Mouse (Mus musculus): ENCODE results near the gene Tmc2. TPM values are rescaled to one million over a fixed set of nuclear protein-coding genes. Genes with fewer than 3 reads are reported as not detected.

The Tmc2 gene
- polyA plus RNA-seq, 1 experiment from 2014 or later = not detected

DNA sequence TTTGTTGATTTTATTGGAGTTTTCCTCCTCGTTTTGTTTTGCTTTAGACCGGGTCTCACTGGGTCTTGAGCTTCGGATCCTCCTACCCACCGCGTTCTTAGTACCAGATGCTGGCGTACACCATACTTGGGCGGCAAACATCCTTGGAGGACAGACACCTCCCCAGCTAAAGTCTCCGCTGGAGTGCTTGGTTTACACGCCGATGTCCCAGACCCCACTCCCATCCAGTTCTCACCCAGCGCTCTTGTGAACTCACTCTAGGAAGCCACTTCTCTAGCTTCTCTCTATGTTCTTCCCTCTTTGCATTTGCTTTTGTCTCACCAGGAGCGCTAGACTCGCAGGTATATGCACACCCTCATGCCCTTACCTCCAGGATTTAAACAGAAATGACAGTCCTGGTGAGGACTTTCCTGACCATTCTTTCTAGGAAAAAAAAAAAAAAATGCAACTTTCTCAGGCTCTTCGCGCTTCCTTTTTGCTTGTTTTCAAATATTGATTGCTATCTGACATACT, 15.4 kb upstream of the Tmc2 start:
- WGBS = 2% methylated on average over 15 of the region's 15 CpGs

DNA sequence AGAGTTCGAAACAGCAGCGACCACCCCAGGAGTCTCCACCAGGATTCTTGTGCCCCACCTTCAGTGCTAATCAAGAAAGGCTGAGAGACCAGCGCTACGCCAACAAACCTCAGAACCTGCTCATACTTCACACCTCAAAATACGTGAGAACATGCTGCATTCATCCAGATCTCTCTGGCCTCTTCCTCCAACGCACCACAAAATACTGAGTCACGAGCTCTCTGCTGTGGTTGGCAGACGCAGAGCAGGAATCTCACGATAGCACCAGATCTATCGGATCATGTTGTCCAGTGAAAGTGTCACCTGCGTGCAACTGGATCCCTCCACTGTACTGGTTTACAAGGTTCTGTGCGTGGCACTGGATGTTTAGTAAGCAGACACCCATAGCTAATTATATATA, 6.6 kb upstream of the Tmc2 start:
- ATAC-seq (ENCODE audit: insufficient read depth) (no peak), DNase-seq (no peak)
- Histone ChIP-seq H3K27ac (ENCODE audit: low read depth) (no peak overlapping the region), H3K4me2 (no peak overlapping the region), H3K9me3 (ENCODE audit: low read depth, low read length) (no peaks in the 10 kb centered on the region), H3K36me3 (ENCODE audit: insufficient read depth) (no peaks in the 10 kb centered on the region), H3K9ac (no peak overlapping the region), H3K27me3 (ENCODE audit: insufficient read depth, low read length) (no peaks in the 10 kb centered on the region), H3K4me3 (ENCODE audit: low read depth, low read length) (no peak overlapping the region), H3K4me1 (ENCODE audit: insufficient read depth) (no peaks in the 10 kb centered on the region)
- TF ChIP-seq CTCF (IDR thresholded peaks at IDR 0.05; ENCODE audit: low read depth) = no peak
- 87% methylated on average over 12 of the region's 12 CpGs for WGBS

More for the DNA sequence above, 15.4 kb upstream of the Tmc2 start:
- no peaks in the 10 kb centered on the region for H3K27me3 ChIP-seq (ENCODE audit: insufficient read depth, low read length)
- H3K36me3 ChIP-seq (ENCODE audit: insufficient read depth) = peaks cover 26% of the 10 kb centered on the region
- no peak for TF ChIP-seq CTCF (IDR thresholded peaks at IDR 0.05; ENCODE audit: low read depth)
- peak overlapping the region; percentile 64 for H3K9ac ChIP-seq
- H3K4me3 ChIP-seq (ENCODE audit: low read depth, low read length) = peak overlapping the region; percentile 99
- H3K4me2 ChIP-seq = peak overlapping the region; percentile 73
- ATAC-seq (ENCODE audit: insufficient read depth) = peak; percentile 82
- DNase-seq = no peak
- no peaks in the 10 kb centered on the region for H3K4me1 ChIP-seq (ENCODE audit: insufficient read depth)
- no peaks in the 10 kb centered on the region for H3K9me3 ChIP-seq (ENCODE audit: low read depth, low read length)
- H3K27ac ChIP-seq (ENCODE audit: low read depth) = peak overlapping the region; percentile 43; the same call in 1 of the 2 replicates

DNA sequence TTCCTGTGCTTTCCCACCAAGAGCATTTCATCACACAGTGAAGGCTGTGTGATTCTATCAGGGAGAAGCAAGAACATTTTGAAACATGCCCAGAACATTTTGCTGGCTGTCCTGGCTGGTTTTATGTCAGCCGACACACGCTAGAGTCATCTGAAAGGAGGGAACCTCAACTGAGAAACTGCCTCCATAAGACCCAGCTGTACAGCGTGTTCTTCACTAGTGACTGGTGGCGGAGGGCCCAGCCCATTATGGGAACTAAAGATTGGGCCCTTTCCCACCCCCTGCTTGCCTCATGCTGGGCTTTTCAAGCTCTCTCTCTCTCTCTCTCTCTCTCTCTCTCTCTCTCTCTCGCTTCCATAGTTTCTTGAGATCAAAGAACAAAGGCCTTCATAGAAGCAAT, 6.0 kb downstream of the Tmc2 start:
- Histone ChIP-seq H3K4me1 (ENCODE audit: insufficient read depth) (no peaks in the 10 kb centered on the region), H3K9ac (no peak overlapping the region), H3K4me2 (no peak overlapping the region), H3K9me3 (ENCODE audit: low read depth, low read length) (no peaks in the 10 kb centered on the region), H3K27ac (ENCODE audit: low read depth) (no peak overlapping the region), H3K36me3 (ENCODE audit: insufficient read depth) (no peaks in the 10 kb centered on the region), H3K4me3 (ENCODE audit: low read depth, low read length) (no peak overlapping the region), H3K27me3 (ENCODE audit: insufficient read depth, low read length) (no peaks in the 10 kb centered on the region)
- WGBS = 83% methylated on average over 5 of the region's 5 CpGs
- TF ChIP-seq CTCF (IDR thresholded peaks at IDR 0.05; ENCODE audit: low read depth) = no peak
- DNase-seq (no peak), ATAC-seq (ENCODE audit: insufficient read depth) (no peak)

DNA sequence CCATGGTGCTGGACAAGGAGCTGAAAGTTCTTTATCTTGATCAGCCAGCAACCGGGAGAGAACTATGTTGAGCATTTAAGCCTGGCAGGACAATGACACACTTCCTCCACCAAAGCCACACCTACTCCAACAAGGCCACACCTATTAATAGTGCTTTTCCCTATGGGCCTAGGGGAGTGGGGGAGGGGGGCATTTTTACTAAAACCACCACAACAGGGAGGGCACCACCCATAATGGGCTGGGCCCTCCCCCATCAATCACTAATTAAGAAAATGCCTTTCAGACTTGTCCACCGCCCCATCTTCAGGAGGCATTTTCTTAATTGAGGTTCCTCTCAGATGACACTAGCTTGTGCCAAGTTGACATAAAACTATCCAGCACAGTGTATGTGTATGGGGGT, 12.4 kb downstream of the Tmc2 start:
- no peak for ATAC-seq (ENCODE audit: insufficient read depth)
- H3K4me2 ChIP-seq = no peak overlapping the region
- DNase-seq = no peak
- H3K27ac ChIP-seq (ENCODE audit: low read depth) = no peak overlapping the region
- no peak overlapping the region for H3K9ac ChIP-seq
- H3K36me3 ChIP-seq (ENCODE audit: insufficient read depth) = no peaks in the 10 kb centered on the region
- H3K4me3 ChIP-seq (ENCODE audit: low read depth, low read length) = no peak overlapping the region
- H3K4me1 ChIP-seq (ENCODE audit: insufficient read depth) = no peaks in the 10 kb centered on the region
- no peaks in the 10 kb centered on the region for H3K27me3 ChIP-seq (ENCODE audit: insufficient read depth, low read length)
- no peaks in the 10 kb centered on the region for H3K9me3 ChIP-seq (ENCODE audit: low read depth, low read length)
- 65% methylated on average over 2 of the region's 2 CpGs for WGBS
- TF ChIP-seq CTCF (IDR thresholded peaks at IDR 0.05; ENCODE audit: low read depth) = no peak

DNA sequence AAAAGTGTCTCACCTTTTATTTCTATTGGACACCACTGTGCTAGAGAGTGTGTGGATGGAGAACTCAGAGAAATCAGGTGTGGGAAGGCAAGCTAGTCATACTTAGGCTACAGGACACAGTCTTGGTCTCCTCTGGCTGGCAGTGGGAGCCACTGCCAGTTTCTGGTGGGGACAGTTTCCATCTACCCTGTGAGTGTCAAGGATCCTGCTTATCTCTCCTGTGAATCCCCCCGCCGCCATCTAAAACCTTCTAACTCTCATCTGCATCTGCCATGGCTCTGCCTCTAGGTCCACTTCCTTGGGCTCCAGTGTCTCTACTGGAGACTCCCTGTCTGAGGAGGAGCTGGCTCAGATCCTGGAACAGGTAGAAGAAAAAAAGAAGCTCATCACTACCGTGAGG, 13.0 kb downstream of the Tmc2 start:
- DNase-seq (no peak), ATAC-seq (ENCODE audit: insufficient read depth) (no peak)
- no peaks in the 10 kb centered on the region for H3K27me3 ChIP-seq (ENCODE audit: insufficient read depth, low read length)
- no peaks in the 10 kb centered on the region for H3K9me3 ChIP-seq (ENCODE audit: low read depth, low read length)
- H3K4me1 ChIP-seq (ENCODE audit: insufficient read depth) = no peaks in the 10 kb centered on the region
- no peak for TF ChIP-seq CTCF (IDR thresholded peaks at IDR 0.05; ENCODE audit: low read depth)
- H3K36me3 ChIP-seq (ENCODE audit: insufficient read depth) = no peaks in the 10 kb centered on the region
- H3K27ac ChIP-seq (ENCODE audit: low read depth) = no peak overlapping the region
- no peak overlapping the region for H3K4me3 ChIP-seq (ENCODE audit: low read depth, low read length)
- 80% methylated on average over 3 of the region's 3 CpGs for WGBS
- H3K4me2 ChIP-seq = no peak overlapping the region
- H3K9ac ChIP-seq = no peak overlapping the region

DNA sequence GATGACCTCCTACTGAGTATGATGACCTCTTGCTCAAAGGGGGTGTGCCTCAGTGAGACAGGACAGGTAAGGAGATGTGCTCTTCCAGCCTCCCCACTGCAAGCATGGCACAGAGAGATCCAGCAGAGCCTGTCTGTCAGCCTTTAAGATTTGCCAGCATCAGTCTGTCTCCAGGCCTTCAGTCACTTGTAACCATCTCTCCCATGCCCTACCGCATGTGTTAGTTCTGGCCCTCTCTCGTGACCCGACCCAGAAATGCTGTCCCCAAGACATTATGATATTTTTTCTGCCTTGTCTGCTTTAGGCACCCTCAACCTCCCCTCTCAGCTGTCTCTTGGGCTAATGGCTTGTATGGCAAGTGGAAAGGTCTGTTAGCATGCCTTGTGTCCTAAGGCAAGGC, 14.6 kb downstream of the Tmc2 start:
- ATAC-seq (ENCODE audit: insufficient read depth) (no peak), DNase-seq (no peak)
- H3K9ac ChIP-seq = no peak overlapping the region
- TF ChIP-seq CTCF (IDR thresholded peaks at IDR 0.05; ENCODE audit: low read depth) = no peak
- H3K36me3 ChIP-seq (ENCODE audit: insufficient read depth) = no peaks in the 10 kb centered on the region
- no peak overlapping the region for H3K4me2 ChIP-seq
- 85% methylated on average over 3 of the region's 3 CpGs for WGBS
- H3K9me3 ChIP-seq (ENCODE audit: low read depth, low read length) = no peaks in the 10 kb centered on the region
- H3K27me3 ChIP-seq (ENCODE audit: insufficient read depth, low read length) = no peaks in the 10 kb centered on the region
- no peak overlapping the region for H3K4me3 ChIP-seq (ENCODE audit: low read depth, low read length)
- H3K27ac ChIP-seq (ENCODE audit: low read depth) = no peak overlapping the region
- H3K4me1 ChIP-seq (ENCODE audit: insufficient read depth) = no peaks in the 10 kb centered on the region

DNA sequence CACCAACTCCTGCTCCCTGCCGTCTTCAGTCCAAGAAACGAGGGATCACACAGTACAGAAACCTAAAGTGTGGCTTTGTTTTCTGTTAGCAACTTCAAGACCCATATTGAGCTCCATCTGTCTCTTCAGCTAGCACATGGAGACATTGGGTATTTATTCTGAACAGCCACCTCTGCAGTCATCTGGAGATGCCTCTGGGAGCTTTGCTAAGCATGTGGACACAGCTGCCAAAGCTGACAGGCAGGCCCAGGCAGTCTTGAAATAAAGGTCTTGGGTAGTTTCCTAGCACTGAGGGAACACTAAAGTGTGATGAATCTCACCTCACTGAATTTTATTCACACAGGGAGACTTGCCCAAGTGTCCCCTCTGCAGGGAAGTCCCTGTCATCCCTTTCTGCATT, 16.6 kb downstream of the Tmc2 start:
- no peaks in the 10 kb centered on the region for H3K9me3 ChIP-seq (ENCODE audit: low read depth, low read length)
- no peak for TF ChIP-seq CTCF (IDR thresholded peaks at IDR 0.05; ENCODE audit: low read depth)
- DNase-seq = no peak
- no peak overlapping the region for H3K4me3 ChIP-seq (ENCODE audit: low read depth, low read length)
- WGBS = 69% methylated on average over 2 of the region's 2 CpGs
- H3K27ac ChIP-seq (ENCODE audit: low read depth) = no peak overlapping the region
- H3K36me3 ChIP-seq (ENCODE audit: insufficient read depth) = no peaks in the 10 kb centered on the region
- H3K4me2 ChIP-seq = no peak overlapping the region
- ATAC-seq (ENCODE audit: insufficient read depth) = no peak
- H3K4me1 ChIP-seq (ENCODE audit: insufficient read depth) = no peaks in the 10 kb centered on the region
- no peaks in the 10 kb centered on the region for H3K27me3 ChIP-seq (ENCODE audit: insufficient read depth, low read length)
- no peak overlapping the region for H3K9ac ChIP-seq

DNA sequence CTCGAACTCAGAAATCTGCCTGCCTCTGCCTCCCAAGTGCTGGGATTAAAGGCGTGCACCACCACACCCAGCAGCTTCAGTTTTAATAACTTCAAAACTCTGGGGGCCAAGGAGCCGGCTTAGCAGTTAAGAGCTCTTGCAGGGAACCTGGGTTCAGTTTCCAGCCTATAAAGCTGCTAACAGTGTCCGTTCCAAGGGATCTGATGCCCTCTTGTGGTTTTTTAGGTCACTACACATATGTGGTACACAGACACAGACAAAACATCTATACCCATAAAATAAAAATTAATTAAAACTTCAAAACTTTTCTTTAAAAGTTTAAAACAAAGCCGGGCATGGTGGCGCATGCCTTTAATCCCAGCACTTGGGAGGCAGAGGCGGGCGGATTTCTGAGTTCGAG, 51.9 kb downstream of the Tmc2 start:
- H3K4me1 ChIP-seq (ENCODE audit: insufficient read depth) = no peaks in the 10 kb centered on the region
- no peak overlapping the region for H3K9ac ChIP-seq
- ATAC-seq (ENCODE audit: insufficient read depth) = no peak
- no peak overlapping the region for H3K4me3 ChIP-seq (ENCODE audit: low read depth, low read length)
- WGBS = 49% methylated on average over 9 of the region's 9 CpGs
- H3K4me2 ChIP-seq = no peak overlapping the region
- DNase-seq = peak; percentile 79
- no peaks in the 10 kb centered on the region for H3K9me3 ChIP-seq (ENCODE audit: low read depth, low read length)
- H3K27ac ChIP-seq (ENCODE audit: low read depth) = no peak overlapping the region
- TF ChIP-seq CTCF (IDR thresholded peaks at IDR 0.05; ENCODE audit: low read depth) = peak; percentile 57
- H3K27me3 ChIP-seq (ENCODE audit: insufficient read depth, low read length) = no peaks in the 10 kb centered on the region
- H3K36me3 ChIP-seq (ENCODE audit: insufficient read depth) = no peaks in the 10 kb centered on the region
